Mouse (Mus musculus) midbrain, embryonic 11.5 days (tissue): ENCODE results near the gene Oxct2a. TPM values are rescaled to one million over a fixed set of nuclear protein-coding genes. Genes with fewer than 3 reads are reported as not detected.
"Not testable (repeated sequence)": the region's sequence is repeated elsewhere in the genome, so short reads cannot be mapped to it uniquely, and the experiment has no call there.

Experiments used
- ATAC-seq: fragments of 200-750 bp; cut with Nextera tagmentation; 2 replicates; pipeline ENCODE4 v1.8.0; 2017; ENCODE audit warnings: moderate TSS enrichment, moderate library complexity; ENCODE audit not compliant: low FRiP score
- DNase-seq: peaks from one replicate; pipeline ENCODE4 v3.0.0; 2015; ENCODE audit warnings: low spot score; ENCODE audit errors: missing footprints
- H3K27ac ChIP-seq: fragments of 300-500 bp; sonication (generic); 2 replicates; pipeline ENCODE4 v1.5.1; 2014; ENCODE audit warnings: low read depth, low read length
- H3K27me3 ChIP-seq: fragments of 300-500 bp; sonication (generic); 2 replicates; pipeline ENCODE4 v1.6.1; 2014; ENCODE audit warnings: mild to moderate bottlenecking, low read length, moderate library complexity, mixed read lengths; ENCODE audit not compliant: control insufficient read depth, insufficient read depth
- H3K36me3 ChIP-seq: fragments of 300-500 bp; sonication (generic); 2 replicates; pipeline ENCODE4 v1.6.1; 2014; ENCODE audit warnings: mild to moderate bottlenecking, low read length, moderate library complexity, mixed read lengths; ENCODE audit not compliant: control insufficient read depth, insufficient read depth
- H3K4me1 ChIP-seq: fragments of 300-500 bp; sonication (generic); 2 replicates; pipeline ENCODE4 v1.6.1; 2014; ENCODE audit warnings: low read length; ENCODE audit not compliant: control insufficient read depth, insufficient read depth
- H3K4me2 ChIP-seq: fragments of 300-500 bp; sonication (generic); 2 replicates; pipeline ENCODE4 v1.6.1; 2014; ENCODE audit warnings: mild to moderate bottlenecking, moderate library complexity
- H3K4me3 ChIP-seq: fragments of 300-500 bp; sonication (generic); 2 replicates; pipeline ENCODE4 v1.5.1; 2014; ENCODE audit warnings: low read depth, low read length
- H3K9ac ChIP-seq: fragments of 300-500 bp; sonication (generic); 2 replicates; pipeline ENCODE4 v1.6.1; 2014; ENCODE audit warnings: low read length
- H3K9me3 ChIP-seq: fragments of 300-500 bp; sonication (generic); 2 replicates; pipeline ENCODE4 v1.6.1; 2016; ENCODE audit warnings: low read length; ENCODE audit not compliant: control insufficient read depth
- WGBS: fragments of 180-500 bp; shearing (Covaris S2); extraction: QIAGEN DNeasy Blood & Tissue Kit; methylation state at CpG from one replicate; pipeline ENCODE4 v1.1.7; 2014; 5-methylcytosine and 5-hydroxymethylcytosine counted together
- polyA plus RNA-seq: library from polyadenylated mRNA; unstranded; fragments of >200 nt; fragmentation: Nextera tagmentation; extraction: Ambion mirVana; gene quantifications from 2 replicates; pipeline ENCODE4 v1.2.1, GENCODE M21; 2014

The Oxct2a gene
- polyA plus RNA-seq, 1 experiment from 2014 or later, result not detected

DNA sequence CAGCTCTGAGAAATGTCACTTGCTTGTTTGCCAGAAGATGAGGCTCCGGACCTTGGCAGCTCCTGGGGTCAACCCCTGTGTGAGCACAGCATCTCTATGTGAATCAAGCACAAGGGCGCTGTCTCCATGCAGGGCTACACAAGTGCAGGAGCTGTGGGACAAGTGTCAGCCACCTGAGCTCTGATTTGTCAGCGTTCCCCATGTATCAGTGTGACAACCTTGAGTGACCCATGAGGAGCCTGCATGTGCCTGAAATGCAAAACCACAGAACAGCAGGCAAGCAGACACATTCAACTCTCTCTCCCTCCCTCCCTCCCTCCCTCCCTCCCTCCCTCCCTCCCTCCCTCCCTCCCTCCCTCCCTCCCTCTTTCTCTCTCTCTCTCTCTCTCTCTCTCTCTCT is 4.2 kb upstream of the Oxct2a start:
- WGBS, result 60% methylated on average over 3 of the region's 3 CpGs
- Histone ChIP-seq H3K27me3 (peaks cover 8% of the 10 kb centered on the region), H3K36me3 (no peaks in the 10 kb centered on the region), H3K9me3 (no peaks in the 10 kb centered on the region), H3K4me3 (no peak overlapping the region), H3K4me1 (no peaks in the 10 kb centered on the region), H3K27ac (no peak overlapping the region), H3K9ac (no peak overlapping the region), H3K4me2 (no peak overlapping the region)
- DNase-seq (no peak), ATAC-seq (no peak)

DNA sequence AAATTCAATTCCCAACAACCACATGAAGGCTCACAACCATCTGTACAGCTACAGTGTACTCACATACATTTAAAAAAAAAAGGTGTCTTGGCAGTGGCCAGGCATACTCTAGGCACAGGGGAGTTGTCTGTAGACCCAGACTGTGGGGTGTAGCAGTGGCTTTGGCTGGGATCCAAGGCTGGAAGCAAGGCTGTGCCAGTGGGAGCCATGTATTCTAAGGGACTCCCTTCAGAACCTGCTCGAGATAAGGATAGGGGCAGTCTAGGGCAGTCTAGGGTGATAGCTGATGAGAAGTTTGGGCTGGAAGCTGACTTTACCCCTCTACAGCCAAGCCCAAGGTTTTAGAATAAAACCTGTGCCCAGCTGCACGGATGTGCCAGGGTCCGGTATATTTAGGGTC is 2.7 kb upstream of the Oxct2a start:
- H3K9me3 ChIP-seq, result no peaks in the 10 kb centered on the region
- ATAC-seq (no peak), DNase-seq (no peak)
- H3K27ac ChIP-seq, result no peak overlapping the region
- H3K9ac ChIP-seq, result no peak overlapping the region
- H3K4me1 ChIP-seq, result no peaks in the 10 kb centered on the region
- H3K36me3 ChIP-seq, result no peaks in the 10 kb centered on the region
- 90% methylated on average over 3 of the region's 3 CpGs for whole genome bisulfite sequencing
- H3K27me3 ChIP-seq, result peaks cover 8% of the 10 kb centered on the region
- no peak overlapping the region for H3K4me3 ChIP-seq
- no peak overlapping the region for H3K4me2 ChIP-seq

DNA sequence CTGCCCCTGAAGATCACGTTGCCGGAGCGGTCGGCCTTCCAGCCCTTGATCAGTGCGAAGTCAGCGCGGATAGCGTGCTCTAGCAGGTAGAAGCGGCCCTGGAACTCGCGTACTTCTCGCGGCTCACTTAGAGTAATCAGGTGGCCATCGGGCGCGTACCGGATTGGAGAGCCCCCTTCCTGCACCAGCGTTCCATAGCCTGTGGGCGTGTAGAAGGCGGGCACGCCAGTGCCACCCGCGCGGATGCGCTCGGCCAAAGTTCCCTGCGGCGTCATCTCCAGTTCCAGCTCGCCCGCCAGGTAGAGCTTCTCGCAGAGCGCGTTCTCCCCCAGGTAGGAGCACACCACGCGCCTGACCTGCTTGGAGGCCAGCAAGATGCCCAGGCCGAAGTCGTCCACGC is 524 bp downstream of the Oxct2a start:
- not testable (repeated sequence) for H3K36me3 ChIP-seq

DNA sequence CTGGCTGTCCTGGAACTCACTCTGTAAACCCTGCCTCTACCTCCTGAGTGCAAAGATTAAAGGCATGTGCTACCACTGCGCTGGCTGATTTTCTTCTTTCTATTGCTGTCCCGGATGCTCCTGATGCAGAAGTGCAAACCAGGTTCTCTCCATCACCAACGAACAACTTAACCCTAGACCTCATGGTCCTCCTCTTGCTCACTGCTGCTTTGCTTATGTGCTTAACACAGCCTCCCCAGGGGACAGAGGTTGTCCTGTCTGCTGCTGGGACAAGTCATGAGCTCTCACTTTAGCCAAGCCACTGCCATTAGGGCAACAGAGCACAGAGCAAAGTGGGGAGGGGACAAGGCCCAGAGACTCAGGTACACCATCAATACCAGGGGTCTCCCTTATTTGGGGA is 8.9 kb downstream of the Oxct2a start:
- H3K27me3 ChIP-seq, result no peaks in the 10 kb centered on the region
- H3K9ac ChIP-seq, result no peak overlapping the region
- no peak overlapping the region for H3K27ac ChIP-seq
- WGBS, result 91% methylated on average over 3 of the region's 3 CpGs
- no peak overlapping the region for H3K4me3 ChIP-seq
- ATAC-seq (no peak), DNase-seq (no peak)
- no peaks in the 10 kb centered on the region for H3K9me3 ChIP-seq
- no peak overlapping the region for H3K4me2 ChIP-seq
- no peaks in the 10 kb centered on the region for H3K4me1 ChIP-seq
- H3K36me3 ChIP-seq, result no peaks in the 10 kb centered on the region

More for the DNA sequence above, 524 bp downstream of the Oxct2a start:
- not testable (repeated sequence) for H3K4me1 ChIP-seq, H3K9ac ChIP-seq, H3K4me2 ChIP-seq, H3K27ac ChIP-seq, H3K9me3 ChIP-seq, DNase-seq, H3K4me3 ChIP-seq, H3K27me3 ChIP-seq
- ATAC-seq, result peak; percentile 27; the same call in 1 of the 2 replicates
- 16% methylated on average over 27 of the region's 38 CpGs for WGBS

DNA sequence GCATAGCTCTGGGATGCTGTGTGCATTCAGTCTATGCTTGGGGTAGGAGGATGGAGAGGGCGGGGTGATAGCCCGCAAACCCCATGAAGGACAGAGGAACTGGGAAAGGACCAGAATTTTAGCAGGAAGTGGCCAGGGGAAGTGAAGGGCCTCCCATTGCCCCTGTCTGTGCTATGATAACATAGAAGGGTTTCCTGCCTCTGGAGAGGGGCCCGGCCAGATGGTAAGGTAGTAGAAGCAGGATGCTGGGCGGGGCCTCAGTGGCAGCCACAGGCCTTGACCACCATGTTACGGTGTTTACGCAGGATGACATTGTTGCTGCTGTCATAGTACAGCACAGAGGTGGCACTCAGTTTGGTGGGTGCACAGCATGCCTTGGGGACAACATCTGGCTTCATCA is 10.4 kb downstream of the Oxct2a start:
- Histone ChIP-seq H3K36me3 (no peaks in the 10 kb centered on the region), H3K27ac (no peak overlapping the region), H3K9me3 (no peaks in the 10 kb centered on the region), H3K4me3 (no peak overlapping the region), H3K4me1 (no peaks in the 10 kb centered on the region), H3K4me2 (no peak overlapping the region), H3K27me3 (no peaks in the 10 kb centered on the region), H3K9ac (no peak overlapping the region)
- DNase-seq (no peak), ATAC-seq (no peak)
- WGBS, result 87% methylated on average over 6 of the region's 6 CpGs

DNA sequence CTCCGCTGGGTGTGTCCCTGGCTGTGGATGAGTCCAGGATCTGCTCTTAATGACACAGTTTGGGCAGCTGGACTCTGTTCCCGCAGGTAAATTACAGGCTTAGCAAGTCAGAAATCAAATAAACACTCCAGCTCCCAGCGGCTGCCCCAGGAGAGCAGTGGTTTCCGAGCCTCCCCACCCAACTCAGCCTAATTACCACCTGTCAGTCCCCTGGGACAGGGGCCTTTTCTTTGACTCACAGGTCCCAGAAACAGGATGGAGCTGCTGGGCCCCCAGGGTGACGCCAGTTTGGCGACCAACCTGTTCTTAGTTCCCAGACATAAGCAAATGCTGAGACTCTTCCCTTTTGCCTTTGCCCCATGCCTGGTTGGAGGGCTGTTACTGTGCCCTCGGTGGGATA is 11.6 kb downstream of the Oxct2a start:
- H3K9me3 ChIP-seq, result no peaks in the 10 kb centered on the region
- DNase-seq (no peak), ATAC-seq (no peak)

DNA sequence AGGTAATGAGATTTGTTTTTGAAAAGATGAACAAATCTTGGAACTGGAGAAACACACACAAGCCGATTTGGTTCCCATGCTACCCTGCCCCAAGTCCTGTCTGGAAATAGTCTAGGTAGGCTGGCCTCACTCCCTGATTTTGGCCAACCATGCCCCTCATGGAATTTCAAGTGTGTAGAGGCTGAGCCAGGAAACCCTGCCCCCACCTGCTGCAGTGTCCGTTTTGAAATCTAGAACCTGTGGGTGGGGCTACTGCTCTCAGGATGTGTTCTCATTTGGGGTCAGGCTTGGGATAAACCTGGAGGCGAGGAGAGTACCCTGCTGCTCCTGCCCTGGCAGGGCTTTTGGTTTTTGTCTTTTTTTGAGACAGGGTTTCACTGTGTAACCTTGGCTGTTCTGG is 15.1 kb downstream of the Oxct2a start:
- no peak overlapping the region for H3K27ac ChIP-seq
- H3K9me3 ChIP-seq, result no peaks in the 10 kb centered on the region
- 60% methylated on average over 3 of the region's 3 CpGs for WGBS
- H3K36me3 ChIP-seq, result peaks cover 3% of the 10 kb centered on the region
- DNase-seq (no peak), ATAC-seq (no peak)
- H3K27me3 ChIP-seq, result no peaks in the 10 kb centered on the region
- H3K4me1 ChIP-seq, result no peaks in the 10 kb centered on the region
- no peak overlapping the region for H3K4me3 ChIP-seq
- no peak overlapping the region for H3K4me2 ChIP-seq
- no peak overlapping the region for H3K9ac ChIP-seq

More for the DNA sequence above, 11.6 kb downstream of the Oxct2a start:
- no peaks in the 10 kb centered on the region for H3K36me3 ChIP-seq
- H3K27me3 ChIP-seq, result no peaks in the 10 kb centered on the region
- no peak overlapping the region for H3K9ac ChIP-seq
- 78% methylated on average over 7 of the region's 7 CpGs for WGBS
- H3K4me2 ChIP-seq, result no peak overlapping the region
- no peaks in the 10 kb centered on the region for H3K4me1 ChIP-seq
- H3K4me3 ChIP-seq, result no peak overlapping the region
- no peak overlapping the region for H3K27ac ChIP-seq

DNA sequence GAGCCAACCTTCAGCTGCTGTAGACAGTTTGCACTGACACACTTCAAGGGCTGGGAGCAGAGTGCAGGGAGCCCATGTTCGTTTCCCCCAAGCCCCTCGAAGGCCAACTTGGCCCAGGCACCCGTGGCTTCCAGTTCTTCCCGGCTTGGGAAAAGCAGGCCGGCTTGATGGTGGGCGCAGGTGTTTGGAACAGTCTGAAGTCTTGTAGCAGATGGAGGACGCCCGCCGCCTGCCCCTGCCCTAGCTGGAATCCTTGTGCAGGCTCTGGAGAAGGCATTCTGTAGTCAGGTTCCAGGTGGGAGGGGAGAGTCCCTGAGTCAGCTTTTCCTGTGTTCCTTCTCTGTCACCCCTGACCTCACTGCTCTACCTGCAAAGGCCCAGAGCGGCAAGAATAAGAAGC is 16.4 kb downstream of the Oxct2a start:
- Histone ChIP-seq H3K4me3 (no peak overlapping the region), H3K9ac (no peak overlapping the region), H3K4me1 (no peaks in the 10 kb centered on the region), H3K36me3 (peaks cover 5% of the 10 kb centered on the region), H3K4me2 (no peak overlapping the region), H3K9me3 (no peaks in the 10 kb centered on the region), H3K27me3 (no peaks in the 10 kb centered on the region), H3K27ac (no peak overlapping the region)
- 93% methylated on average over 10 of the region's 10 CpGs for WGBS
- DNase-seq (no peak), ATAC-seq (no peak)

DNA sequence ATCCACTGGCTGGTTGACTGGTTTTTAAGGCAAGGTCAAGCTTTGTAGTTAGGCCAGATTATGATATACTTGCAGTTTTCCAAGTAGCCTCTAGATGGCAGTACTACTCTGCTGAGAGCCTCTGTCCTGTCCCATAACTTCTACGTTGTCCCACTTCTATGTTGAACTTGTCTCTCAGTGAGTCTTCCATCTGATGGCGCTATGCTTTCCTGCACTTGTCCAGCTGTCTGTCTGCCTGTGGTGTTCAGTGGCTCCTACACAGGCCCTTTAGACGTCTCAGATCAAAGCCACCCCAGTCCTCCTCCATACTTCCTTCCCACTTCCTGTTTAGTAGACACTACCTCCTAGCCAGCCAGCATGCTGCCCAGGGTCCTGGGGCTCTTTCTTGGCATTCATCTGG is 17.6 kb downstream of the Oxct2a start:
- Histone ChIP-seq H3K27me3 (no peaks in the 10 kb centered on the region), H3K4me3 (no peak overlapping the region), H3K4me2 (no peak overlapping the region), H3K36me3 (peaks cover 5% of the 10 kb centered on the region), H3K9ac (no peak overlapping the region), H3K9me3 (no peaks in the 10 kb centered on the region), H3K27ac (no peak overlapping the region), H3K4me1 (no peaks in the 10 kb centered on the region)
- DNase-seq, result peak; percentile 92
- peak; percentile 38; the same call in 1 of the 2 replicates for ATAC-seq
- 42% methylated on average over 3 of the region's 3 CpGs for WGBS
